Mouse (Mus musculus) heart, postnatal 0 days (tissue): ENCODE data around the gene Vmn2r109.

ENCODE experiments used
- CTCF ChIP-seq: IDR thresholded peaks from 2 replicates; pipeline ENCODE4 v1.5.1; 2016; ENCODE audit warnings: antibody characterized with exemption, control low read depth, low read depth
- EP300 ChIP-seq: IDR thresholded peaks from 2 replicates; pipeline ENCODE4 v1.6.1; 2016; ENCODE audit warnings: antibody characterized with exemption, low read depth

- no peak for TF ChIP-seq CTCF
- no peak for TF ChIP-seq EP300
These were observed at the start of gene Vmn2r109 for GRCm38 (mm10) chr17:20564656-20565055.
